Mouse (Mus musculus) brain, embryonic 14.5 days (tissue): ENCODE data around the gene Nkx2-2.

Source experiments
- CTCF ChIP-seq: fragments of 200-500 bp; IDR thresholded peaks from 2 replicates; pipeline ENCODE4 v1.5.1; 2012; ENCODE audit warnings: inconsistent platforms, mild to moderate bottlenecking, moderate library complexity, borderline replicate concordance; ENCODE audit not compliant: insufficient read depth, insufficient read length; ENCODE audit errors: extremely low read depth
- POLR2A ChIP-seq: fragments of 200-500 bp; IDR thresholded peaks from 2 replicates; pipeline ENCODE4 v1.6.1; 2012; ENCODE audit warnings: mild to moderate bottlenecking, inconsistent platforms, borderline replicate concordance; ENCODE audit not compliant: poor library complexity, insufficient read depth, insufficient read length, severe bottlenecking; ENCODE audit errors: extremely low read depth

DNA sequence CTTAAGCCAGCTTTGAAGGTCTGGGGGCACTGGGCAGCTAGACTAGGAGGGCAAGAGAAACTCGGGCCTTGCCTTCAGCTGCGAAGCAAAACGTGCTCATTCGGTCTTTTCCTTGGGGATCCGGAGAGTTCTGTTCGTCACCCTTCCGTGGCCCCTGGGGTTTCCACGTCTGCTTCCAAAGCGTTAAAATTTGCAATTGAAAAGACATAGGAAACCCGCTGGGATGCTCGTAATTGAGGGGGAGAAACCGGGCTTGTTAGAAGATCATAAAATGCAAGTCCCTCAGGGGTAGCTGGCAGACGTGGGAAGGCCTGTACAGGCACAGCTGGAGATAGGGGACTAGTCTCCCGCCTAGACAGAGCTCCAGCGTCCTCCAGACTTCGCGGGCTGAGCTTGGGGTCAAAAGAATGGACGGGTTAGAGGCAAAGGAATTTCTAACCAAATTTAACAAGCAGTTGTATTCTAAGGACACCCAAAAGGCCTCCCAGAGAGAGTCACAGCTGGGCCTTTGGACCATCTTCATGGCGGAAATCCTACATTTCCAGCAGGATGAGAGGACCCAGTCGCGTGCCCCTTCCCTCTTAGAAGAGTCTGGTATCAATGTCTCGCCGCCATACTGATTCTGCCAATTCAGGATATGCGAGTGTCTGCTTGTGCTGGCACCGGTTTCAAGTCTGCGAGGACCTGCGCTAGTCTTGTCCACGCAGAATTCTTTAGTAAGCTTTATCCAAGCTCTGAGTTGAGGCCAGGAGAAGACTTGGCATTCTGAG, 4.3 kb downstream of the Nkx2-2 start:
- no peak for TF ChIP-seq CTCF
- TF ChIP-seq POLR2A: no peak
